Mouse (Mus musculus) kidney, postnatal 0 days (tissue): Measurements from ENCODE around the gene Cers6. TPM values are rescaled to one million over a fixed set of nuclear protein-coding genes. Genes with fewer than 3 reads are reported as not detected.

Source experiments
- ATAC-seq: fragments of 200-750 bp; cut with Nextera tagmentation; replicated peaks from 2 replicates; pipeline ENCODE4 v1.8.0; 2017; ENCODE audit warnings: low read depth, moderate number of reproducible peaks, moderate TSS enrichment, moderate library complexity; ENCODE audit not compliant: low FRiP score
- DNase-seq: peaks from one replicate; pipeline ENCODE4 v3.0.0-alpha.2; 2016; ENCODE audit warnings: low spot score
- H3K27ac ChIP-seq: fragments of 300-500 bp; sonication (generic); 2 replicates; pipeline ENCODE4 v1.5.1; 2014; ENCODE audit warnings: mild to moderate bottlenecking
- H3K27me3 ChIP-seq: fragments of 300-500 bp; sonication (generic); 2 replicates; pipeline ENCODE4 v1.6.1; 2014; ENCODE audit warnings: low read length, mixed read lengths; ENCODE audit not compliant: insufficient read depth
- H3K36me3 ChIP-seq: fragments of 300-500 bp; sonication (generic); 2 replicates; pipeline ENCODE4 v1.6.1; 2014; ENCODE audit warnings: low read length, mixed read lengths; ENCODE audit not compliant: insufficient read depth
- H3K4me1 ChIP-seq: fragments of 300-500 bp; sonication (generic); replicated peaks from 2 replicates; pipeline ENCODE4 v1.6.1; 2014; ENCODE audit warnings: antibody characterized with exemption, low read length, mixed read lengths; ENCODE audit not compliant: insufficient read depth
- H3K4me2 ChIP-seq: fragments of 300-500 bp; sonication (generic); 2 replicates; pipeline ENCODE4 v1.6.1; 2014; ENCODE audit warnings: mild to moderate bottlenecking, low read length, moderate library complexity, mixed read lengths
- H3K4me3 ChIP-seq: fragments of 300-500 bp; sonication (generic); replicated peaks from 2 replicates; pipeline ENCODE4 v1.5.1; 2014; ENCODE audit warnings: low read depth, low read length
- H3K9ac ChIP-seq: fragments of 300-500 bp; sonication (generic); 2 replicates; pipeline ENCODE4 v1.6.1; 2014; ENCODE audit warnings: low read depth, low read length
- H3K9me3 ChIP-seq: fragments of 300-500 bp; sonication (generic); replicated peaks from 2 replicates; pipeline ENCODE4 v1.6.1; 2016; ENCODE audit warnings: low read length, inconsistent platforms, mixed read lengths
- CTCF ChIP-seq: IDR thresholded peaks from 2 replicates; pipeline ENCODE4 v1.5.1; 2016; ENCODE audit warnings: antibody characterized with exemption, low read depth, mild to moderate bottlenecking, moderate library complexity
- WGBS: fragments of 180-500 bp; shearing (Covaris S2); extraction: QIAGEN DNeasy Blood & Tissue Kit; methylation state at CpG from one replicate; pipeline ENCODE4 v1.1.7; 2014; 5-methylcytosine and 5-hydroxymethylcytosine counted together
- polyA plus RNA-seq: library from polyadenylated mRNA; unstranded; fragments of >200 nt; fragmentation: Nextera tagmentation; extraction: Ambion mirVana; gene quantifications from 2 replicates; pipeline ENCODE4 v1.2.1, GENCODE M21; 2015

Gene Cers6
- polyA plus RNA-seq, 1 experiment from 2014 or later: 18.3 TPM

GRCm38 (mm10) chr2:69103526-69103925, 242.3 kb downstream of the Cers6 start:
- Histone ChIP-seq H3K4me2 (no peak overlapping the region), H3K4me3 (no peak overlapping the region), H3K9me3 (no peaks in the 10 kb centered on the region), H3K36me3 (no peaks in the 10 kb centered on the region), H3K4me1 (no peaks in the 10 kb centered on the region), H3K9ac (no peak overlapping the region), H3K27me3 (no peaks in the 10 kb centered on the region), H3K27ac (no peak overlapping the region)
- no peak for TF ChIP-seq CTCF
- no peak for DNase-seq
- no peak for ATAC-seq
- WGBS: 79% methylated on average over 3 of the region's 3 CpGs

GRCm38 (mm10) chr2:69104511-69105145, 243.4 kb downstream of the Cers6 start:
- no peak overlapping the region for H3K4me3 ChIP-seq
- no peaks in the 10 kb centered on the region for H3K36me3 ChIP-seq
- no peaks in the 10 kb centered on the region for H3K4me1 ChIP-seq
- DNase-seq (peak; percentile 45), ATAC-seq (no peak)
- H3K27ac ChIP-seq: no peak overlapping the region
- no peak overlapping the region for H3K4me2 ChIP-seq
- no peaks in the 10 kb centered on the region for H3K27me3 ChIP-seq
- WGBS: 49% methylated on average over 10 of the region's 10 CpGs
- H3K9ac ChIP-seq: no peak overlapping the region
- TF ChIP-seq CTCF: no peak
- H3K9me3 ChIP-seq: no peaks in the 10 kb centered on the region

GRCm38 (mm10) chr2:69109246-69109645, 248.0 kb downstream of the Cers6 start:
- WGBS: 57% methylated on average over 5 of the region's 5 CpGs
- Histone ChIP-seq H3K9ac (no peak overlapping the region), H3K36me3 (no peaks in the 10 kb centered on the region), H3K4me1 (no peaks in the 10 kb centered on the region), H3K4me3 (no peak overlapping the region), H3K27me3 (no peaks in the 10 kb centered on the region), H3K4me2 (no peak overlapping the region), H3K27ac (peak overlapping the region; percentile 10), H3K9me3 (no peaks in the 10 kb centered on the region)
- no peak for ATAC-seq
- TF ChIP-seq CTCF: no peak
- DNase-seq: no peak

- Histone ChIP-seq H3K27me3 (no peaks in the 10 kb centered on the region), H3K27ac (peak overlapping the region; percentile 10; the same call in 1 of the 2 replicates)
- 49% methylated on average over 7 of the region's 7 CpGs for WGBS
Observed at GRCm38 (mm10) chr2:69109710-69110109, 248.5 kb downstream of the Cers6 start.

GRCm38 (mm10) chr2:69112609-69113008, 251.4 kb downstream of the Cers6 start:
- Histone ChIP-seq H3K9me3 (no peaks in the 10 kb centered on the region), H3K9ac (no peak overlapping the region), H3K36me3 (0 out of 2 replicates have a peak, but pooled peaks cover 7% of the 10 kb centered on the region), H3K4me1 (no peaks in the 10 kb centered on the region), H3K4me2 (no peak overlapping the region), H3K4me3 (no peak overlapping the region), H3K27ac (no peak overlapping the region), H3K27me3 (no peaks in the 10 kb centered on the region)
- no peak for DNase-seq
- TF ChIP-seq CTCF: peak; percentile 33; the same call in 1 of the 2 replicates
- WGBS: 89% methylated on average over 5 of the region's 5 CpGs
- ATAC-seq: no peak

More at GRCm38 (mm10) chr2:69109710-69110109, 248.5 kb downstream of the Cers6 start:
- Histone ChIP-seq H3K36me3 (no peaks in the 10 kb centered on the region), H3K9ac (no peak overlapping the region), H3K4me1 (no peaks in the 10 kb centered on the region), H3K4me2 (no peak overlapping the region), H3K9me3 (no peaks in the 10 kb centered on the region), H3K4me3 (no peak overlapping the region)
- TF ChIP-seq CTCF: no peak
- DNase-seq (peak; percentile 56), ATAC-seq (no peak)

- no peak for ATAC-seq
- no peak overlapping the region for H3K27ac ChIP-seq
- no peak for DNase-seq
Observed at GRCm38 (mm10) chr2:69113829-69114547, 252.7 kb downstream of the Cers6 start.

More at GRCm38 (mm10) chr2:69113829-69114547, 252.7 kb downstream of the Cers6 start:
- Histone ChIP-seq H3K9me3 (no peaks in the 10 kb centered on the region), H3K36me3 (0 out of 2 replicates have a peak, but pooled peaks cover 7% of the 10 kb centered on the region), H3K27me3 (no peaks in the 10 kb centered on the region), H3K9ac (no peak overlapping the region), H3K4me1 (no peaks in the 10 kb centered on the region), H3K4me3 (no peak overlapping the region), H3K4me2 (no peak overlapping the region)
- no peak for TF ChIP-seq CTCF
- WGBS: 73% methylated on average over 10 of the region's 10 CpGs
